Mouse (Mus musculus): ENCODE measurements around the gene Inmt.
A peak's percentile ranks its signal among the peaks of the same experiment; 100 is the strongest.
"Not testable (repeated sequence)": the region's sequence is repeated elsewhere in the genome, so short reads cannot be mapped to it uniquely, and the experiment has no call there.

The Inmt gene

GRCm38 (mm10) chr6:55174741-55175181 lies at the start of gene Inmt:
TSS of gene Inmt (minus strand) at chr6:55175043.
- ATAC-seq (ENCODE audit: insufficient number of reproducible peaks, low FRiP score, low TSS enrichment): no peak

- no peak for ATAC-seq (ENCODE audit: insufficient number of reproducible peaks, low FRiP score, low TSS enrichment)
These were observed 49.1 kb upstream of the Inmt start for GRCm38 (mm10) chr6:55223986-55224385.

GRCm38 (mm10) chr6:55218232-55218631 lies 43.4 kb upstream of the Inmt start:
- no peak for ATAC-seq (ENCODE audit: insufficient number of reproducible peaks, low FRiP score, low TSS enrichment)

GRCm38 (mm10) chr6:55214541-55214940 lies 39.7 kb upstream of the Inmt start:
- no peak for ATAC-seq (ENCODE audit: insufficient number of reproducible peaks, low FRiP score, low TSS enrichment)

- ATAC-seq (ENCODE audit: insufficient number of reproducible peaks, low FRiP score, low TSS enrichment): no peak
These were observed 35.9 kb upstream of the Inmt start for GRCm38 (mm10) chr6:55210423-55211365.

- ATAC-seq (ENCODE audit: insufficient number of reproducible peaks, low FRiP score, low TSS enrichment): no peak
These were observed 32.9 kb upstream of the Inmt start for GRCm38 (mm10) chr6:55207786-55208185.

- ATAC-seq (ENCODE audit: insufficient number of reproducible peaks, low FRiP score, low TSS enrichment): no peak
These were observed 29.1 kb upstream of the Inmt start for GRCm38 (mm10) chr6:55203931-55204330.

- ATAC-seq (ENCODE audit: insufficient number of reproducible peaks, low FRiP score, low TSS enrichment): peak; percentile 91
These were observed 28.4 kb upstream of the Inmt start, which contains the start of gene Mindy4 for GRCm38 (mm10) chr6:55202913-55203910. TSS of gene Mindy4 (plus strand) at chr6:55203383.

GRCm38 (mm10) chr6:55199047-55199446 lies 24.2 kb upstream of the Inmt start:
- ATAC-seq (ENCODE audit: insufficient number of reproducible peaks, low FRiP score, low TSS enrichment): no peak

GRCm38 (mm10) chr6:55193171-55193570 lies 18.3 kb upstream of the Inmt start:
- no peak for ATAC-seq (ENCODE audit: insufficient number of reproducible peaks, low FRiP score, low TSS enrichment)

- ATAC-seq (ENCODE audit: insufficient number of reproducible peaks, low FRiP score, low TSS enrichment): no peak
These were observed 16.7 kb upstream of the Inmt start for GRCm38 (mm10) chr6:55191537-55191936.

- no peak for ATAC-seq (ENCODE audit: insufficient number of reproducible peaks, low FRiP score, low TSS enrichment)
These were observed 14.6 kb upstream of the Inmt start for GRCm38 (mm10) chr6:55189406-55189805.

- not testable (repeated sequence) for ATAC-seq (ENCODE audit: insufficient number of reproducible peaks, low FRiP score, low TSS enrichment)
These were observed 13.0 kb upstream of the Inmt start for GRCm38 (mm10) chr6:55187827-55188226.

GRCm38 (mm10) chr6:55182655-55183430 lies 8.0 kb upstream of the Inmt start:
- no peak for ATAC-seq (ENCODE audit: insufficient number of reproducible peaks, low FRiP score, low TSS enrichment)

- no peak for ATAC-seq (ENCODE audit: insufficient number of reproducible peaks, low FRiP score, low TSS enrichment)
These were observed 4.7 kb upstream of the Inmt start for GRCm38 (mm10) chr6:55179560-55179959.

- ATAC-seq (ENCODE audit: insufficient number of reproducible peaks, low FRiP score, low TSS enrichment): no peak
These were observed 2.4 kb upstream of the Inmt start for GRCm38 (mm10) chr6:55177060-55177732.

- no peak for ATAC-seq (ENCODE audit: insufficient number of reproducible peaks, low FRiP score, low TSS enrichment)
These were observed 1.0 kb upstream of the Inmt start for GRCm38 (mm10) chr6:55175892-55176291.

- no peak for ATAC-seq (ENCODE audit: insufficient number of reproducible peaks, low FRiP score, low TSS enrichment)
These were observed 613 bp upstream of the Inmt start for GRCm38 (mm10) chr6:55175456-55175855.

GRCm38 (mm10) chr6:55173941-55174349 lies 898 bp downstream of the Inmt start:
- ATAC-seq (ENCODE audit: insufficient number of reproducible peaks, low FRiP score, low TSS enrichment): no peak

All from cerebellum, adult (tissue).